In the genomic region with DNA sequence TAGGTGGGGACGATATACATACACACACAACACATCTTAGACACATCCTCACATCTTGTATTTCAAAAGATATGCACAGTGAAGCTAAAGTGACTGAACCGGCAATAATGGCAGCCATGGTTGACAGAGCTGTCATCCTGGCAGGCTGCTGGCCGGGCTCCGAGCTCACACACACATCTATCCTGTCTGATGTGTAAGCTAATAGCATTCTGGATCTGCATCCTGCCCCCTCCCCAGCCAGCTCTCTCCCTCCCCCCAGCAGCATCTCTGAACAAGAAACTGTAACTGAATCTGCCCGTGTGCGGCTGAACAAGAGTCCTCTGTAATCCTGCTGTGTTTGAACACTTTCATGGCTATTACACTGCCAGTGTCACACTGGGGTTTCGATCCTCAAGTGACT, we compare ENCODE assay signal across 23 mouse cellular contexts.
A peak's percentile ranks its signal among the peaks of the same experiment; 100 is the strongest.
DNase-seq lines count a peak whose midpoint lies in the region; ATAC-seq and TF ChIP-seq lines count a peak whose summit lies in the region.
"Had no signal": no experiment of that assay in that cellular context is flagged by ENCODE, and none has a peak within 500 bp of the region (broad histone marks: within the 10 kb centered on the region; RNA-seq: fewer than 3 reads in every experiment).

No protein-coding gene starts in this region.

- no peak overlapping the region for H3K4me2 ChIP-seq in kidney, embryonic 16.5 days (replicated peaks; ENCODE audit: low read depth, low read length)
- H3K4me2 ChIP-seq in neural tube, embryonic 11.5 days (ENCODE audit: low read depth): no peak overlapping the region
- no peak overlapping the region for H3K4me2 ChIP-seq in neural tube, embryonic 15.5 days
- H3K4me2 ChIP-seq: liver, embryonic 13.5 days; lung, embryonic 15.5 days had no signal

- H3K9ac ChIP-seq in kidney, embryonic 16.5 days (replicated peaks; ENCODE audit: low read length): no peak overlapping the region
- no peak overlapping the region for H3K9ac ChIP-seq in neural tube, embryonic 11.5 days (ENCODE audit: low read length)
- H3K9ac ChIP-seq in neural tube, embryonic 15.5 days (replicated peaks): no peak overlapping the region
- H3K9ac ChIP-seq: liver, embryonic 13.5 days; lung, embryonic 15.5 days had no signal

- TF ChIP-seq CTCF in gastrocnemius, adult 2 months (IDR thresholded peaks at IDR 0.05): no peak

- ATAC-seq in kidney, embryonic 16.5 days (ENCODE audit: low FRiP score, low TSS enrichment): peak; percentile 64; the same call in 1 of the 2 replicates
- no peak for ATAC-seq in neural tube, embryonic 11.5 days (ENCODE audit: insufficient read depth, low FRiP score, low TSS enrichment)
- no peak for ATAC-seq in neural tube, embryonic 15.5 days (ENCODE audit: low FRiP score)
- ATAC-seq: CD4-positive, CD25-positive, alpha-beta regulatory T cell, adult 4 months; forebrain, embryonic 16.5 days; intestine, embryonic 16.5 days had no signal

- intact Hi-C loops in gastrocnemius, adult 2 months (cut with DNase I): no loop called here

- H3K27me3 ChIP-seq in kidney, embryonic 16.5 days (ENCODE audit: insufficient read depth, low read length): no peaks in the 10 kb centered on the region
- H3K27me3 ChIP-seq in neural tube, embryonic 11.5 days (ENCODE audit: control insufficient read depth, insufficient read depth, low read length): no peaks in the 10 kb centered on the region
- H3K27me3 ChIP-seq in neural tube, embryonic 15.5 days (replicated peaks): no peaks in the 10 kb centered on the region
- H3K27me3 ChIP-seq: liver, embryonic 13.5 days; lung, embryonic 15.5 days had no signal

- H3K4me3 ChIP-seq in gastrocnemius, adult 2 months: peak overlapping the region; percentile 40
- no peak overlapping the region for H3K4me3 ChIP-seq in kidney, embryonic 16.5 days (ENCODE audit: low read length)
- no peak overlapping the region for H3K4me3 ChIP-seq in neural tube, embryonic 11.5 days (ENCODE audit: low read depth, low read length)
- no peak overlapping the region for H3K4me3 ChIP-seq in neural tube, embryonic 15.5 days (replicated peaks)
- H3K4me3 ChIP-seq: forebrain, embryonic 10.5 days; heart, embryonic 10.5 days; liver, embryonic 13.5 days; lung, embryonic 15.5 days had no signal

- no peaks in the 10 kb centered on the region for H3K9me3 ChIP-seq in kidney, embryonic 16.5 days (ENCODE audit: low read length)
- H3K9me3 ChIP-seq in neural tube, embryonic 11.5 days (ENCODE audit: control insufficient read depth, low read length): no peaks in the 10 kb centered on the region
- H3K9me3 ChIP-seq in neural tube, embryonic 15.5 days (replicated peaks): no peaks in the 10 kb centered on the region
- H3K9me3 ChIP-seq: forebrain, embryonic 10.5 days; heart, embryonic 10.5 days; liver, embryonic 13.5 days; lung, embryonic 15.5 days had no signal

- 51% methylated on average over 7 of the region's 7 CpGs for WGBS in kidney, embryonic 16.5 days
- 66% methylated on average over 7 of the region's 7 CpGs for WGBS in neural tube, embryonic 11.5 days
- WGBS in neural tube, embryonic 15.5 days: 52% methylated on average over 7 of the region's 7 CpGs

- peak overlapping the region; percentile 67 for H3K27ac ChIP-seq in gastrocnemius, adult 2 months
- no peak overlapping the region for H3K27ac ChIP-seq in kidney, embryonic 16.5 days (ENCODE audit: low read length)
- no peak overlapping the region for H3K27ac ChIP-seq in neural tube, embryonic 11.5 days (ENCODE audit: low read depth, low read length)
- no peak overlapping the region for H3K27ac ChIP-seq in neural tube, embryonic 15.5 days (replicated peaks)
- H3K27ac ChIP-seq: forebrain, embryonic 10.5 days; heart, embryonic 10.5 days; liver, embryonic 13.5 days; lung, embryonic 15.5 days; stomach, postnatal 0 days had no signal

- H3K36me3 ChIP-seq in kidney, embryonic 16.5 days (ENCODE audit: insufficient read depth, low read length): peaks cover 5% of the 10 kb centered on the region; the same call in 1 of the 2 replicates
- H3K36me3 ChIP-seq in neural tube, embryonic 11.5 days (ENCODE audit: control insufficient read depth, insufficient read depth, low read length): no peaks in the 10 kb centered on the region
- peaks cover 9% of the 10 kb centered on the region; the same call in 1 of the 2 replicates for H3K36me3 ChIP-seq in neural tube, embryonic 15.5 days

- H3K4me1 ChIP-seq in kidney, embryonic 16.5 days (ENCODE audit: insufficient read depth, low read length): peaks cover 10% of the 10 kb centered on the region
- H3K4me1 ChIP-seq in neural tube, embryonic 11.5 days (ENCODE audit: control insufficient read depth, insufficient read depth, low read length): 0 out of 2 replicates have a peak, but pooled peaks cover 5% of the 10 kb centered on the region
- H3K4me1 ChIP-seq in neural tube, embryonic 15.5 days: peaks cover 6% of the 10 kb centered on the region; the same call in 1 of the 2 replicates
- H3K4me1 ChIP-seq: liver, embryonic 13.5 days; lung, embryonic 15.5 days had no signal

- DNase-seq in gastrocnemius, adult 2 months: peak; percentile 54
- DNase-seq in gastrocnemius, postnatal 10 days: no peak
- DNase-seq in kidney, adult 11 months: no peak
- DNase-seq in neural tube, embryonic 11.5 days (ENCODE audit: low spot score): peak; percentile 12
- DNase-seq in skeletal muscle tissue, adult 2 months (ENCODE audit: low read depth, low spot score): peak; percentile 26
- DNase-seq in layer of hippocampus, adult 18-20 months (ENCODE audit: low spot score in 2 of 2): no peak
- DNase-seq: adrenal gland, postnatal 36 days; cerebellum, adult 11-12 months; kidney, postnatal 14 days; liver, embryonic 13.5 days; lung, postnatal 4 days; right cerebral cortex, adult 18-20 months; thymus, adult 2 months; thymus, postnatal 4 days had no signal

Comparison
In these comparisons a context has a peak if more than half of its experiments do, and no peak if none do; other contexts are left out.
1. DNase-seq: peak in gastrocnemius, adult 2 months (single experiment), neural tube, embryonic 11.5 days (single experiment) and skeletal muscle tissue, adult 2 months (single experiment); none in gastrocnemius, postnatal 10 days (single experiment), kidney, adult 11 months (single experiment) and layer of hippocampus, adult 18-20 months (0 of 2).